Mouse (Mus musculus): ENCODE data around the gene Sfr1. TPM values are rescaled to one million over a fixed set of nuclear protein-coding genes. Genes with fewer than 3 reads are reported as not detected.

Sfr1 gene
- total RNA-seq, 2 experiments from 2014 or later = 92.5 to 94.4 TPM

DNA sequence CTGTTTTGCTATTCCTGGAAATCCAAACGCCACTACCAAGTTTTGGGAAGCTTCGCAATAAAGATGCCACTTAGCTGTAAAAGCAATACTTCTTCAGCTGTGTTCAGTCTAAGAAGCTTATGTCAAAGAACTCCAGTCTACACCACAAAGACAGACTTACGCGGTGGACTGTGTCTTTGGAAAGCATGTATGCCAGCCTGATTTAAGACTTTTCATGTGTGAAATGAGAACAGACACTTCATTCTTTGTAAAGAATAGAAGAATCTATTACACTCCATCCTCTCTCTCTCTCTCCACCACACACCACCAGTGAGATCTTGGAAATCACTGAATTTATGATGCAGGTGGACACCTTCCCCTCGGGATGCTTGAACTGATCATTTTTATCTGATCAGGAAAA lies 18.9 kb downstream of the Sfr1 start:
- no peak for ATAC-seq (ENCODE audit: poor library complexity, severe bottlenecking)

DNA sequence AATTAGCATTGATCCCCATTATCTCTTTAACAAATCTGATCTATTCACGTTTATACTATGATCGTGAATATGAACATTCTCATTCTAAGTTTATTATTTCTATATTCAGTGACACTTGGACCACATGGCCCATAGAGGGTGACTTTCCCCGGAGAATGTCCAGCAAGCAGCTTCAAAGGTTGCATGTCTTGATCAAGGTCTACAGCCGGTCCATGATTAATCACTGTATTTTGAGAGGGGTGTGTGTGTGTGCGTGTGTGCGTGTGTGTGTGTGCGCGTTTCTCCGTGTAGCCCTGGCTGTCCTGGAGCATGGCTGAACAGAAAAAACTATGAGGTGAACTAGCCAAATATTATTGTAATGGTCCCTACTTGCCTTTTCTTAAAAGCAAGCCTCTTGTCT lies 21.0 kb downstream of the Sfr1 start:
- ATAC-seq (ENCODE audit: poor library complexity, severe bottlenecking) = no peak

DNA sequence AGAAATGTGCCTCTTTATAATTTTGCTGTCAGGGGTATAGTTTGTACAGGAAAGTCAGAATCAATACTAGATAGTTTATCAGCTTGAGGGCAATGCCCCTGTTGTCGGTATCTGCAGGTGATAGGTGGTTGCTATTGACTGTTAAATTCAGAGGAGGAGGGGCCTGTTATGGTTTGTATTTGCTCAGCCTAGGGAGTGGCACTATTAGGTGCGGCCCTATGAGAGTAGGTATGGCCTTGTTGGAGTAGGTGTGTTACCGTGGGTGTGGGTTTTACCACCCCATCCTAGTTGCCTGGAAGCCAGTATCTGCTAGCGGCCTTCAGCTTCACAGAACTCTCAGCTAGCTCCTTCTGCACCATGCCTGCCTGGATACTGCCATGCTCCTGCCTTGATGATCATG lies 22.4 kb downstream of the Sfr1 start:
- ATAC-seq (ENCODE audit: poor library complexity, severe bottlenecking) = no peak

DNA sequence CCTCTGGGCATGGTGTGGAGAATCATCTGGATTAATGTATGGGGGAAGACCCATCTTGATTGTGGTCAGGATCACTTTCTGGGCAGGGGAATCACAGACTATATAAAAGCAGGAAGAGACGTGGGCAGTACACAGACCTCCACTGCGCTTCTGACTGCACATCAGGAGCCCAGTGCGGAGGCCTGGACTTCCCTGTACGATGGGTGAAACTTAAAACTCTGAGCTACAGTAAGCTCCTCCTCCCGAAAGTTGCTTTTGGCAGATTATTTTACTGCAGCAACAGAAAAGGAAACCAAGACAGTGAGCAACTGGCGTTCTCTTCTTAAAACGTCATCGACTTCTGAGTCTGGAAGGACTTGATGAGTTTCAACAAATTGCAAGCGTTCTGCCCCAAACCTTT lies 23.4 kb downstream of the Sfr1 start:
- peak; percentile 59 for ATAC-seq (ENCODE audit: poor library complexity, severe bottlenecking)

DNA sequence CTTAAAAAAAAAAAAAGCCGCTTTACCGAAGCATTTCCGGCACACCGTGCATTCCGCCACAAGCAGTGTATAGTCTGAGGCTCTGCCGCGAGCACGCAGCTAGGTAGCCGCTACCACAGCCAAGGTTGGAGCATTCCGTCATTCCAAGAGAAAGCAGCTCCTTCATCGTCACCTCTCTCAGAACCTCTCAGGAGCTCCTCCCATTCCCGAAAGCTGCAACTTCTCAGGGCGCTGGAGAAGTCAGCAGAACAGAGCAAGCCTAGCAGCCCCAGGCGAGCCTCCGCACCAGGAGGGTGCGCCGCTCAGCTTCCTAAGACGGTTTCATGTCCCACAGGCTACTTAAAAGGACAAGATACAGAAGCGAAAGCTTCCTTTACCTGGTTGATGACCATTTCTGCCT lies 24.1 kb downstream of the Sfr1 start:
- ATAC-seq (ENCODE audit: poor library complexity, severe bottlenecking) = no peak

DNA sequence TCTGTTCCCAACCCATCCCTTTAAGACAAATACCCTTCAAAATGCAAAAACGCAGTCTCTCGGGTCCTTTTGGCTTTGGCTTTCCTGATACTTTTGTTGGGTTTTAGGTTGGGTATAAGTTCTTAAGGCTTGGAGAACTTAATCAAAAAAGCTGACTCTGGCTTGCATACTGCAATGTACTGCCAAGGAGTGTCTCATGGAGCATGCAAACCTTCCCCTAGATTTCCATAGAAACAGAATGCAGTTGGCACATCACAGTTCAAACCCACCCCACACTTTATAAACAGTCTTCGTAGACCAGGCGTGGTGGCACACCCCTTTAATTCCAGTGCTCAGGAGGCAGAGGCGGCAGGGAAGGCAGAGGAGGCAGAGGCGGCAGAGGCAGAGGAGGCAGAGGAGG lies 46.4 kb downstream of the Sfr1 start:
- no peak for ATAC-seq (ENCODE audit: poor library complexity, severe bottlenecking)

DNA sequence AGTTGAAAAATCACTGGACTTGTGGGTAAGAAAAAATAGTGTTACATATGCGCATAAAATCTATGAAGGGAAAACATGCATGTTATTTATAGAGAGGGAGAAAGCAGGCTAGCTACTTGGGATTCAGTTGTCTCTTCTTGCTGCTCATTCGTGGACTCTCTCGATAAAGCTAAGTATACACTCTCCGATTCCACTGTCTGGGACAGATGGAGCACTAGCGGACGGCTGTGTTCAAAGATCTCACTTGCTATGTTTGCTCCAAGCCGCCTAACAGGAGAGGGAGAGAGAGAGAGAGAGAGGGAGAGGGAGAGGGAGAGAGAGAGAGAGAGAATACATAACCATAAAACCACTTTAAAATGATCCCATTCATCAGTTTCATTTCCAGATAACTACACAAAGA lies 48.7 kb downstream of the Sfr1 start:
- ATAC-seq (ENCODE audit: poor library complexity, severe bottlenecking) = no peak

DNA sequence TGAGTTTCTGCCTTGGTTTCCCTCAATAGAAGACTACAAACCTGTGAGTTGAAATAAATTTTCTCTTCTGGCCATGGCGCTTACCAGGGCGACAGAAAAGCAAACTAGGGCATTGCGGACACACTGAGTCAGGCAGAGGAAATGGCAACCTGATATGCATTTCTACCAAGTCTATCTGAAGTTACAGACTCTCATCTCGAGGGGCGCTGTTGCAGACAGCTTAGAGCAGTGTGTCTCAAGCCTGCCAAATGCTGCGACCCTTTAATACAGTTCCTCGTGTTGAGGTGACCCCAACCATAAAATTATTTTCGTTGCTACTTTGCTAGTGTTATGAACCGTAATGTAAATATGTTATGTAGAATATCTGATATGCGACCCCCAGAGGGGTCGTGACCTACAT lies 49.5 kb downstream of the Sfr1 start:
- ATAC-seq (ENCODE audit: poor library complexity, severe bottlenecking) = no peak

DNA sequence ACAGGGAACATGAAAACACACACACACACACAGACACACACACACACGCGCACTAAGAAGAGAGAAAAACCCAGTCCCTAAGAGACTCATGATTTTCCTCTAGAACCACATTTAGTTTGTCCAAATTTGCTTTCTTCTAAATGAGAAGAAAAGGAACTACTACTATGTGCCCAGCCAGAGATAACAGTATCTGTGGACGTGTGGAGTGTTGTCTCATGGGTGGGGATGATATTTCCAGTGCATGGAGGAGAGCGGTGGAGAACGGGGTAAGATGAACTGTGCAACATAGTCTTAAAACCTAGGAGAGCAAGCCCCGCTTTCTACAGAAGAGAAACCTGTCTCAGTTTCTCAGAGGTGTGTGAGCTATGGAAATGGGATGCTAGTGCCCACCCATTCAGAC lies 52.4 kb downstream of the Sfr1 start:
- no peak for ATAC-seq (ENCODE audit: poor library complexity, severe bottlenecking)

Other genes starting within 250 kb of the Sfr1 start
- 44.2 and 46.2 TPM in 2 replicates for gene Stn1, start 194.2 kb upstream of the Sfr1 start, total RNA-seq (2015)
- 39.2 and 44.9 TPM in 2 replicates for gene Stn1, start 194.2 kb upstream of the Sfr1 start, total RNA-seq (2017)
- gene Slk, start 152.0 kb upstream of the Sfr1 start, total RNA-seq (2015) = 148 and 150 TPM in 2 replicates
- gene Slk, start 152.0 kb upstream of the Sfr1 start, total RNA-seq (2017) = 262 and 270 TPM in 2 replicates
- gene Col17a1, start 39.6 kb upstream of the Sfr1 start, total RNA-seq (2015) = not detected in 2 replicates
- gene Col17a1, start 39.6 kb upstream of the Sfr1 start, total RNA-seq (2017) = not detected in 2 replicates
- gene Gsto1, start 123.3 kb downstream of the Sfr1 start, total RNA-seq (2015) = 159 and 168 TPM in 2 replicates
- 75.9 and 92.0 TPM in 2 replicates for gene Gsto1, start 123.3 kb downstream of the Sfr1 start, total RNA-seq (2017)
- gene Gsto2, start 133.9 kb downstream of the Sfr1 start, total RNA-seq (2015) = not detected in 2 replicates
- not detected in 2 replicates for gene Gsto2, start 133.9 kb downstream of the Sfr1 start, total RNA-seq (2017)
- gene Cfap43, start 187.6 kb downstream of the Sfr1 start, total RNA-seq (2015) = 0.18 and 0.32 TPM in 2 replicates
- gene Cfap43, start 187.6 kb downstream of the Sfr1 start, total RNA-seq (2017) = not detected in 2 replicates
- gene Itprip, start 187.6 kb downstream of the Sfr1 start, total RNA-seq (2015) = 14.8 and 18.9 TPM in 2 replicates
- 28.4 and 28.9 TPM in 2 replicates for gene Itprip, start 187.6 kb downstream of the Sfr1 start, total RNA-seq (2017)
- not detected in 2 replicates for gene Cfap58, start 206.0 kb downstream of the Sfr1 start, total RNA-seq (2015)
- not detected in 2 replicates for gene Cfap58, start 206.0 kb downstream of the Sfr1 start, total RNA-seq (2017)